Mouse (Mus musculus) gastrocnemius, postnatal 4 days (tissue): ENCODE data around the gene Apela. TPM values are rescaled to one million over a fixed set of nuclear protein-coding genes. Genes with fewer than 3 reads are reported as not detected.
"Not testable (repeated sequence)": the region's sequence is repeated elsewhere in the genome, so short reads cannot be mapped to it uniquely, and the experiment has no call there.

Experiments used
- DNase-seq, 2 experiments: peaks; one replicate each; pipeline ENCODE4 v3.0.0; 2021 to 2022; ENCODE audit warnings: low spot score in 2 of 2, mixed read lengths in 2 of 2
- total RNA-seq, 2 experiments: library from RNA; stranded (reverse); gene quantifications; 2 replicates each; pipeline ENCODE4 v1.2.3; 2021

The Apela gene
- total RNA-seq, 2 experiments from 2014 or later, result not detected

GRCm38 (mm10) chr8:65028959-65029686 is 8.0 kb downstream of the Apela start:
- no peak for DNase-seq

- peak; percentile 20 to 38 for DNase-seq
Measured at GRCm38 (mm10) chr8:65022485-65022884, 14.7 kb downstream of the Apela start.

GRCm38 (mm10) chr8:65018423-65018822 is 18.7 kb downstream of the Apela start, which contains the start of the genes Trim61 and Trim60:
TSS of gene Trim61 (minus strand) at chr8:65018523.
TSS of gene Trim60 (minus strand) at chr8:65018584.
- DNase-seq, result no peak

GRCm38 (mm10) chr8:65007616-65008015 is 29.5 kb downstream of the Apela start:
- not testable (repeated sequence) for DNase-seq

GRCm38 (mm10) chr8:64998806-64999365 is 38.2 kb downstream of the Apela start:
- DNase-seq, result no peak

GRCm38 (mm10) chr8:64987731-64988130 is 49.4 kb downstream of the Apela start, which contains the start of gene Trim75:
TSS of gene Trim75 (minus strand) at chr8:64987831.
- no peak for DNase-seq

- no peak for DNase-seq
Measured at GRCm38 (mm10) chr8:64983150-64983897, 53.8 kb downstream of the Apela start.

Other genes with a start within 250 kb of the Apela start
- gene Klhl2, start 187.3 kb downstream of the Apela start, total RNA-seq, result 1 to 10 TPM; 7.9 to 10.0 TPM
- 10 to 100 TPM; 11.5 to 13.0 TPM for gene Tmem192, start 90.2 kb downstream of the Apela start, total RNA-seq
- gene Trim75, start 49.5 kb downstream of the Apela start, total RNA-seq, result not detected
- not detected for gene Trim61, start 18.8 kb downstream of the Apela start, total RNA-seq
- gene Trim60, start 18.8 kb downstream of the Apela start, total RNA-seq, result not detected
- not detected for gene Gm10663, start 37.7 kb upstream of the Apela start, total RNA-seq
- gene BC030870, start 92.2 kb upstream of the Apela start, total RNA-seq, result not detected